Mouse (Mus musculus): ENCODE data around the gene Zfp869.

DNA sequence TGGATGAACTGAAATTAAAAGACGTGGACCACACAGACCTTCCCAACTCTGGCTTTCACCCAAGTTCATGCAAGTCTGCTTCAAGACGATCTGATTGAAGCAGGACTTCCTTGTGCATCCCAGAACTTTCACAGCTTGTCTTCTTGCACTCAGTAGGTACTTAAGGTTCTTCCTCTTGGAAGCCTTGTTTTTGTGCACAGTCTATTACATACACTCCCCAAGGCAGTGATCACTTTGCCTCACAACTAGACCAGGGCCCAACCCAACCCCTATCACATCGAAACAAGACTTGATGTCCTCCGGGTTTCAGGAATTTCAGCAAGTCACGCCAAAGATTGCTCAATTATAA lies 6.7 kb upstream of the Zfp869 start:
- TF ChIP-seq CTCF (IDR thresholded peaks at IDR 0.05; ENCODE audit: low read depth), result no peak
- TF ChIP-seq EP300 (IDR thresholded peaks at IDR 0.05; ENCODE audit: low read depth), result no peak

All from liver, postnatal 0 days (tissue).